Mouse (Mus musculus): ENCODE results near the gene Olfr697. TPM values are rescaled to one million over a fixed set of nuclear protein-coding genes. Genes with fewer than 3 reads are reported as not detected.
"Not testable (repeated sequence)": the region's sequence is repeated elsewhere in the genome, so short reads cannot be mapped to it uniquely, and the experiment has no call there.

The Olfr697 gene
- polyA plus RNA-seq, 1 experiment = not detected

DNA sequence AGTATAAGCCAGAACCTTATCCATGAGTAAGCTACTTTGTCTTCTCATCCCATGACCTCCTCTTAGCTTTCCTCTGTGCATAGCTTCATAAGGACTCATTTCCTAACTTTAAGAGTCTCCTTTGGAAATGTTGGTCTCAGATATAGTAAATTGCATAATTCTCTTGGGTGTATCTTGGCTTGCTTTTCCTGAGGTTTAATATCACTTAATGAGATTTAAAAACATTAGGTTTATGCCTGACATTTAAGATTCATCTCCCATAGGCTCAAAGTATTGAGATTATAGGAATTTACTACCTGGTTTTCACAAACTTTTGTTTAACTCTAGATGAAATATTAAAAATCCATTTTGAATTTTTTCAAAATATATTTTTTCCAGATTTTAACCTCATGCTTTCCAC, 25.9 kb downstream of the Olfr697 start, which contains the start of gene Olfr695:
Olfr695 (minus strand) TSS at position 101 of the 400 bp plus-strand sequence.
- Histone ChIP-seq H3K4me3 (ENCODE audit: low read depth, low read length) (no peak within 1 kb of the TSS), H3K27me3 (ENCODE audit: control insufficient read depth, insufficient read depth, low read length) (no peaks in the 10 kb centered on the region), H3K27ac (ENCODE audit: insufficient read depth, low read depth, low read length) (no peak within 1 kb of the TSS), H3K4me1 (ENCODE audit: control insufficient read depth, insufficient read depth, insufficient read length, low read length) (no peaks in the 10 kb centered on the region), H3K36me3 (ENCODE audit: control insufficient read depth, insufficient read depth, low read length) (no peaks in the 10 kb centered on the region)
- TF ChIP-seq POLR2A (IDR thresholded peaks at IDR 0.05; ENCODE audit: low read depth, low read length) (no peak), CTCF (IDR thresholded peaks at IDR 0.05; ENCODE audit: extremely low read depth, insufficient read length, insufficient replicate concordance, low read depth, low read length) (no peak)

DNA sequence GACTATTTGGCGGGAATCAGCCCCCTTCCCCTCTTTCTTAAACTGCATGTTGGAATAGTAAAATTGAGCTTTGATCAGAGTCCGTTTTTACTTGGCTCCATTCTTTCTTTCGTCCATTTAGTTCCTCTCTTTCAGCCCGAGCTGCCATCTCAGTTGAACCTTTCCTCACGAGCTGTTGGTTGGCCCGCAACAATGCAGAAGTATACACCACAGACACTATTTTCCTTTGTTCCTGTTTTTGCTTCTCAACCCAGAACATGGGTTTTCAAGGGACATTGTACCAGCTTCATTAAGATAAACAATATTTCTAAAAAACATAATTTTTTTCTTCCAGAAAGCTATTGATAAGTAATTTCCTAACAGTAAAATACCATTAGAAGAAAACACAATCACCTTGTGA, 30.8 kb downstream of the Olfr697 start:
- Histone ChIP-seq H3K36me3 (ENCODE audit: control insufficient read depth, insufficient read depth, low read length) (no peaks in the 10 kb centered on the region), H3K27ac (ENCODE audit: insufficient read depth, low read depth, low read length) (no peak overlapping the region), H3K4me1 (ENCODE audit: control insufficient read depth, insufficient read depth, insufficient read length, low read length) (no peaks in the 10 kb centered on the region), H3K27me3 (ENCODE audit: control insufficient read depth, insufficient read depth, low read length) (no peaks in the 10 kb centered on the region), H3K4me3 (ENCODE audit: low read depth, low read length) (no peak overlapping the region)
- TF ChIP-seq CTCF (IDR thresholded peaks at IDR 0.05; ENCODE audit: extremely low read depth, insufficient read length, insufficient replicate concordance, low read depth, low read length) (no peak), POLR2A (IDR thresholded peaks at IDR 0.05; ENCODE audit: low read depth, low read length) (no peak)
- 87% methylated on average over 6 of the region's 6 CpGs for WGBS

DNA sequence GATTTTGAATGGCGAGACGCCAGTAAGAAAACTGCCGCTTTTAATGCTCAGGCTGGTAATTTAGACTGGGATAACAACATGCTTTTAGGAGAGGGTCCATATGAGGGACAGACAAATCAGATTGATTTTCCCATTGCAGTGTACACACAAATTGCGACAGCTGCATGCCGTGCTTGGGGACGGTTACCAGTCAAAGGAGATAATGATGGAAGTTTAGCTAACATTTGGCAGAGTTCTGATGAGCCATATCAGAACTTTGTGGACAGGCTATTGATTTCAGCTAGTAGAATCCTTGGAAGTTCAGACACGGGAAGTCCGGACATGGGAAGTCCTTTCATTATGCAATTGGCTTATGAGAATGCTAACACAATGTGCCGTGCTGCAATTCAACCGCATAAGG, 34.5 kb downstream of the Olfr697 start:
- not testable (repeated sequence) for H3K27ac ChIP-seq (ENCODE audit: insufficient read depth, low read depth, low read length); H3K27me3 ChIP-seq (ENCODE audit: control insufficient read depth, insufficient read depth, low read length); H3K36me3 ChIP-seq (ENCODE audit: control insufficient read depth, insufficient read depth, low read length); H3K4me3 ChIP-seq (ENCODE audit: low read depth, low read length); H3K4me1 ChIP-seq (ENCODE audit: control insufficient read depth, insufficient read depth, insufficient read length, low read length)
- 88% methylated on average over 10 of the region's 10 CpGs for WGBS

DNA sequence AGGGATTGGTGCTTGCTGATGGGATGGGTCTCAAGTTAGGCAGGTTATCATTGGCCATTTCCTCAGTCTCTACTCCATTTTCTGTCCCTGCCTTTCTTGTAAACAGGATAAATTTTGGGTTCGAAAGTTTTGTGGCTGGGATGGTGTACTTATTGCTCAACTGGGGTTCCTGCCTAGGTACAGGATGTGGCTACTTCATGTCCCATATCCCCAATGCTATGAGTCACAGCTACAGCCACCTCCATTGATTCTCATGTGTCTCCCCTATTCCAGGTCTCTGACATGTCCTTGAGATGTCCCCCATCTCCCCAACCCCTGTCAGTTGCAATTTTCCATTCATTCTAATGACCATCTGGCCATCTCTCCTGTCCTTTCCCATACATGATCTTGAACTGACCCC, 45.4 kb downstream of the Olfr697 start:
- H3K27me3 ChIP-seq (ENCODE audit: control insufficient read depth, insufficient read depth, low read length) = no peaks in the 10 kb centered on the region
- H3K4me1 ChIP-seq (ENCODE audit: control insufficient read depth, insufficient read depth, insufficient read length, low read length) = no peaks in the 10 kb centered on the region
- H3K36me3 ChIP-seq (ENCODE audit: control insufficient read depth, insufficient read depth, low read length) = no peaks in the 10 kb centered on the region
- WGBS = 80% methylated on average over 1 of the region's 1 CpGs
- TF ChIP-seq POLR2A (IDR thresholded peaks at IDR 0.05; ENCODE audit: low read depth, low read length) (no peak), CTCF (IDR thresholded peaks at IDR 0.05; ENCODE audit: extremely low read depth, insufficient read length, insufficient replicate concordance, low read depth, low read length) (no peak)
- H3K27ac ChIP-seq (ENCODE audit: insufficient read depth, low read depth, low read length) = no peak overlapping the region
- H3K4me3 ChIP-seq (ENCODE audit: low read depth, low read length) = no peak overlapping the region

DNA sequence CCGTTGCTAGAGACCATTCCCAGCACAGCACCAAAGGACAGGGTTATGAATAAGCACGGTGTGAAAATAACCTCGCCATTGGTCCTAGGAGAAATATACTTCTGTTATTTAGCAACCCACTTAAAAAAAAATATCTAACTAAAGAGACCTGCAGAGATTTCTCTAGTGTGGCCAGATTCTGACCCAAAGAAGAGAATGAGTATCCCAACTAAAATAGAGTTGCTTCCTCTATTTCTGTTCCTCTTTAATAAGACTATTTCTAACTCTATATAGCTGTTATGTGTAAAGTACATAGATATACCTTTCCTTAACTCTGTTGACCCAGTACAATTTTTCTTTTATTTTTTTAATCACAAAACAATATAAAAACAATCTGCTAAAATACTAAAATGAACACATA, 49.3 kb downstream of the Olfr697 start:
- Histone ChIP-seq H3K4me3 (ENCODE audit: low read depth, low read length) (no peak overlapping the region), H3K36me3 (ENCODE audit: control insufficient read depth, insufficient read depth, low read length) (no peaks in the 10 kb centered on the region), H3K27me3 (ENCODE audit: control insufficient read depth, insufficient read depth, low read length) (no peaks in the 10 kb centered on the region), H3K27ac (ENCODE audit: insufficient read depth, low read depth, low read length) (no peak overlapping the region), H3K4me1 (ENCODE audit: control insufficient read depth, insufficient read depth, insufficient read length, low read length) (no peaks in the 10 kb centered on the region)
- TF ChIP-seq CTCF (IDR thresholded peaks at IDR 0.05; ENCODE audit: extremely low read depth, insufficient read length, insufficient replicate concordance, low read depth, low read length) (no peak), POLR2A (IDR thresholded peaks at IDR 0.05; ENCODE audit: low read depth, low read length) (no peak)
- WGBS = 80% methylated on average over 3 of the region's 3 CpGs

DNA sequence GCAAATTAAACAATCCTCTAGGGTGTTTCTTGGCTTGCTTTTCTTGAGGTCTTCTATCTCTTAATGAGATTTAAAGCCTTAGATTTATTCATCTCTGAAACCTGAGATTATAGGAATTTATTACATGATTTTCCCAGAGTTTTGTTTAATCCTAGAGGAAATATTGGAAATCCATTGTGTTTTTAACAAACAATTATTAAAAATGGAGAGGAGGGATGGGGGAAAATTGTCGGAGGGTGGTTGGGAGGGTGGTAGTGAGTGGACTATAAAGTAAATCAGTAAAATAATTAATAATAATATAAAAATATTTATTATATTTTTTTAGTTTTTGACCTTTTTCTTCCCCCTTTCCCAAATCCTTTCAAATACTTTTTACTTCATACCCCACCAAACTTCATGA, 50.5 kb downstream of the Olfr697 start, which contains the start of gene Olfr694:
Olfr694 (minus strand) TSS at position 101 of the 400 bp plus-strand sequence.
- no peak within 1 kb of the TSS for H3K4me3 ChIP-seq (ENCODE audit: low read depth, low read length)
- H3K27me3 ChIP-seq (ENCODE audit: control insufficient read depth, insufficient read depth, low read length) = no peaks in the 10 kb centered on the region
- H3K4me1 ChIP-seq (ENCODE audit: control insufficient read depth, insufficient read depth, insufficient read length, low read length) = no peaks in the 10 kb centered on the region
- no peaks in the 10 kb centered on the region for H3K36me3 ChIP-seq (ENCODE audit: control insufficient read depth, insufficient read depth, low read length)
- H3K27ac ChIP-seq (ENCODE audit: insufficient read depth, low read depth, low read length) = no peak within 1 kb of the TSS
- 91% methylated on average over 1 of the region's 1 CpGs for WGBS
- TF ChIP-seq CTCF (IDR thresholded peaks at IDR 0.05; ENCODE audit: extremely low read depth, insufficient read length, insufficient replicate concordance, low read depth, low read length) = no peak

Other genes with a start within 250 kb of the Olfr697 start
- not detected in 2 replicates for gene Olfr693, start 61.9 kb downstream of the Olfr697 start, polyA plus RNA-seq (2012; rRNA removed)
- not detected in 2 replicates for gene Olfr694, start 50.6 kb downstream of the Olfr697 start, polyA plus RNA-seq (2012; rRNA removed)
- not detected in 2 replicates for gene Olfr695, start 26.0 kb downstream of the Olfr697 start, polyA plus RNA-seq (2012; rRNA removed)
- not detected in 2 replicates for gene Olfr698, start 13.0 kb upstream of the Olfr697 start, polyA plus RNA-seq (2012; rRNA removed)
- not detected in 2 replicates for gene Olfr699, start 50.8 kb upstream of the Olfr697 start, polyA plus RNA-seq (2012; rRNA removed)
- not detected in 2 replicates for gene Olfr700, start 66.4 kb upstream of the Olfr697 start, polyA plus RNA-seq (2012; rRNA removed)
- not detected in 2 replicates for gene Olfr701, start 71.7 kb upstream of the Olfr697 start, polyA plus RNA-seq (2012; rRNA removed)
- not detected in 2 replicates for gene Olfr702, start 91.5 kb upstream of the Olfr697 start, polyA plus RNA-seq (2012; rRNA removed)
- not detected in 2 replicates for gene Olfr703, start 100.9 kb upstream of the Olfr697 start, polyA plus RNA-seq (2012; rRNA removed)
- not detected in 2 replicates for gene Olfr704, start 120.7 kb upstream of the Olfr697 start, polyA plus RNA-seq (2012; rRNA removed)
- gene Olfr705, start 134.4 kb upstream of the Olfr697 start, polyA plus RNA-seq (2012; rRNA removed) = not detected in 2 replicates
- not detected in 2 replicates for gene Olfr706, start 145.7 kb upstream of the Olfr697 start, polyA plus RNA-seq (2012; rRNA removed)
- not detected in 2 replicates for gene Olfr707, start 158.8 kb upstream of the Olfr697 start, polyA plus RNA-seq (2012; rRNA removed)
- not detected in 2 replicates for gene Olfr1532-ps1, start 165.6 kb upstream of the Olfr697 start, polyA plus RNA-seq (2012; rRNA removed)
- not detected in 2 replicates for gene Olfr709-ps1, start 189.8 kb upstream of the Olfr697 start, polyA plus RNA-seq (2012; rRNA removed)
- gene Olfr710, start 205.9 kb upstream of the Olfr697 start, polyA plus RNA-seq (2012; rRNA removed) = not detected in 2 replicates
- not detected in 2 replicates for gene Olfr6, start 221.5 kb upstream of the Olfr697 start, polyA plus RNA-seq (2012; rRNA removed)
- not detected in 2 replicates for gene Olfr711, start 233.0 kb upstream of the Olfr697 start, polyA plus RNA-seq (2012; rRNA removed)

All from small intestine, adult 2 months (tissue).